Mouse (Mus musculus) heart, adult 11 months (tissue): ENCODE measurements at regions not wholly inside any gene's neighbourhood (a gene's known extent, or its start where the extent isn't known, plus 50 kb on each side); places are given as distances from the start of the nearest gene placed in this dataset.
A peak's percentile ranks its signal among the peaks of the same experiment; 100 is the strongest.

Source experiments
- DNase-seq: peaks from one replicate; pipeline ENCODE4 v3.0.0; 2022

GRCm38 (mm10) chr11:21478191-21478590 lies 93.8 kb upstream of the Wdpcp start:
- DNase-seq: no peak

- DNase-seq: no peak
These were observed 99.7 kb upstream of the Ugp2 start for GRCm38 (mm10) chr11:21470711-21471110.

GRCm38 (mm10) chr11:21468465-21468864 lies 97.5 kb upstream of the Ugp2 start:
- DNase-seq: no peak

- no peak for DNase-seq
These were observed 89.0 kb upstream of the Ugp2 start for GRCm38 (mm10) chr11:21460011-21460410.

- no peak for DNase-seq
These were observed 82.5 kb upstream of the Ugp2 start for GRCm38 (mm10) chr11:21453308-21454106.

- DNase-seq: peak; percentile 93
These were observed 62.7 kb upstream of the Ugp2 start for GRCm38 (mm10) chr11:21433726-21434125.

GRCm38 (mm10) chr11:21430021-21430420 lies 59.0 kb upstream of the Ugp2 start:
- DNase-seq: no peak

- peak; percentile 98 for DNase-seq
These were observed 57.7 kb upstream of the Ugp2 start for GRCm38 (mm10) chr11:21428749-21429148.

- peak; percentile 82 for DNase-seq
These were observed 57.0 kb upstream of the Ugp2 start for GRCm38 (mm10) chr11:21428013-21428317.

GRCm38 (mm10) chr11:21427291-21428012 lies 56.5 kb upstream of the Ugp2 start:
- no peak for DNase-seq

GRCm38 (mm10) chr11:21425480-21426101 lies 54.6 kb upstream of the Ugp2 start:
- peak; percentile 91 for DNase-seq

- no peak for DNase-seq
These were observed 53.3 kb upstream of the Ugp2 start for GRCm38 (mm10) chr11:21424345-21424744.

GRCm38 (mm10) chr11:21422281-21422878 lies 51.4 kb upstream of the Ugp2 start:
- DNase-seq: peak; percentile 81
